Mouse (Mus musculus) left cerebral cortex, adult 11 months (tissue): ENCODE results near the gene Paqr6.
"Not testable (repeated sequence)": the region's sequence is repeated elsewhere in the genome, so short reads cannot be mapped to it uniquely, and the experiment has no call there.

Experiments
- DNase-seq: peaks from one replicate; pipeline ENCODE4 v3.0.0; 2022; ENCODE audit warnings: low spot score

The Paqr6 gene

GRCm38 (mm10) chr3:88366830-88367428, 2.5 kb downstream of the Paqr6 start:
- DNase-seq: not testable (repeated sequence)

DNA sequence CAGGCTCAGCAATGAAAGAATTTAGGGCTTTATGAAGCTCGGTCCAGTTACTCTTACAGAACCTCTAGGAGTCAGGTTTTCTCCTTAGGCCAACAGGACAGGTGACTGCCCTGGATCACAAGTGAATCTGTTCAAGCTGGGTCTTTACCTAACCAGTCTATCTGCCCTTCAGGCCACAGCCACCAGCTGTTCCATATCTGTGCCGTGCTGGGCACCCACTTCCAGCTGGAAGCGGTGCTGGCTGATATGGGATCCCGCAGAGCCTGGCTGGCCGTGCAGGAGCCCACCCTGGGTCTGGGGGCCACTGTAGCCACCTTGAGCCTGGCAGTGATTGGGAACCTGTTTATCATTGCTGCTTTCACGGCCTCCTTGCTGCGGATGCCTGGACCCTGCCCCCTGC, 3.1 kb downstream of the Paqr6 start:
- not testable (repeated sequence) for DNase-seq

DNA sequence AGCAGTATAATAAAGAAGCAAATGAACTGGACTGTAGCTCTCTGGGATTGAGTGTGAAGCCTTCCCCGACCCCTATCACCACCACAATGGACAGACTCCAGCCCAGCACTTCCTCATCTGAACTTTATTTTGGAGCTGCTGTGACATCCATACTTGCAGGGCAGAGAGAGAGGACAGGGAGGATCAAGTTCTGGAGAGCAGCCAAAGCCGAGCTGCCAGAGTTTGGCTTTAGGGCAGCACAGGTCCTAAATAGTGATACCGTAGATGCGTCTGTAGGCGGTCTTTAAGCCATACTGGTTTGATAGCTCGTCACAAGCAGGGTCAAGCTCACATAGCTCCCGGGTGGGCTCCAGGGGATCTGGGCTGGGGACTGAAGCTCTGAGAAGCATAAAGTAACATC, 4.1 kb downstream of the Paqr6 start:
- not testable (repeated sequence) for DNase-seq

GRCm38 (mm10) chr3:88372643-88373042, 8.3 kb downstream of the Paqr6 start, which contains the start of gene Bglap3:
TSS of gene Bglap3 (minus strand) at chr3:88372743.
- not testable (repeated sequence) for DNase-seq

DNA sequence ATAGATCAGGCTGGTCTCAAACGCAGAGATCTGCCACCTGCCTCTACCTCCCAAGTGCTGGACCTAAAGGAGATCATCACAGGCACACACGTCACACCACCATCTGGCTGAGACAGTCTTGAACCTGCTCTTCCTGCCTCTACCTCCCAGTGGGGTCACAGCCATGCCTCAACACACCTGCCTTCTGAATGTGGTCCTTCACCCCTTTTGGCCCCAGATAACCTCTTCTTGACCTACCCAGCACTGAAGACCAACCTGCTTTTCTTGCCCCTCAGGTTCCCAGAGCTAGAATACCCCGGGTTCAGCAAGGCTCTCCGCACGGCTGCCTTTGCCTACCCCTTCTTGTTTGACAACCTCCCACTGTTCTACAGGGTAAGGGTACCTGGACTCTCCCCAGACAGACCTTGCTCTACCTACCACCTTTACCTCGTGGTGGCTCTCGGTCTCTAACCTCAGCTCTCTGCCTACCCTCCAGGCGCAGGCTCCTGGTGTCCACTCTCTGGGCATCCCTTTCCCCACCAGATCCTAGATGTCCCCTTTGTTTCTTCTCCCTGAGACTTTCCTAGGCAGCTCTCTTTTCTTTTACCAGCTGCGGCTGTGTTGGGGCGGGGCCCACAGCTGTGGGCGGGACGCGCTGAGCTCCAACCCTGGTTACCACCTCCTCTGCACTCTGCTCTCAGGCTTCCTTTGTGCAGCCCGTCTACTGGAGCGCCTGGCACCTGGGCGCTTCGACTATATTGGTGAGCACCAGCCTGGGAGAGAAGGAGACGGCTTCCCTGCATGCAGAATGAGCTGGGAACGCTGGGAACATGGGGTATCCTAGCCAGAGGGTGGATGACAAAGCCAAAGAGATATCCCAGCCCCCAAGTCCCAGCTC, 11.6 kb downstream of the Paqr6 start:
- not testable (repeated sequence) for DNase-seq

DNA sequence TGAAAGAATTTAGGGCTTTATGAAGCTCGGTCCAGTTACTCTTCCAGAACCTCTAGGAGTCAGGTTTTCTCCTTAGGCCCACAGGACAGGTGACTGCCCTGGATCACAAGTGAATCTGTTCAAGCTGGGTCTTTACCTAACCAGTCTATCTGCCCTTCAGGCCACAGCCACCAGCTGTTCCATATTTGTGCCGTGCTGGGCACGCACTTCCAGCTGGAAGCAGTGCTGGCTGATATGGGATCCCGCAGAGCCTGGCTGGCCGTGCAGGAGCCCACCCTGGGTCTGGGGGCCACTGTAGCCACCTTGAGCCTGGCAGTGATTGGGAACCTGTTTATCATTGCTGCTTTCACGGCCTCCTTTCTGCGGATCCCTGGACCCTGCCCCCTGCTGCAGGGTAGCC, 12.3 kb downstream of the Paqr6 start:
- DNase-seq: not testable (repeated sequence)

- DNase-seq: not testable (repeated sequence)
These were observed 14.2 kb downstream of the Paqr6 start, which contains the start of gene Bglap2 for GRCm38 (mm10) chr3:88378599-88378998. TSS of gene Bglap2 (minus strand) at chr3:88378699.

DNA sequence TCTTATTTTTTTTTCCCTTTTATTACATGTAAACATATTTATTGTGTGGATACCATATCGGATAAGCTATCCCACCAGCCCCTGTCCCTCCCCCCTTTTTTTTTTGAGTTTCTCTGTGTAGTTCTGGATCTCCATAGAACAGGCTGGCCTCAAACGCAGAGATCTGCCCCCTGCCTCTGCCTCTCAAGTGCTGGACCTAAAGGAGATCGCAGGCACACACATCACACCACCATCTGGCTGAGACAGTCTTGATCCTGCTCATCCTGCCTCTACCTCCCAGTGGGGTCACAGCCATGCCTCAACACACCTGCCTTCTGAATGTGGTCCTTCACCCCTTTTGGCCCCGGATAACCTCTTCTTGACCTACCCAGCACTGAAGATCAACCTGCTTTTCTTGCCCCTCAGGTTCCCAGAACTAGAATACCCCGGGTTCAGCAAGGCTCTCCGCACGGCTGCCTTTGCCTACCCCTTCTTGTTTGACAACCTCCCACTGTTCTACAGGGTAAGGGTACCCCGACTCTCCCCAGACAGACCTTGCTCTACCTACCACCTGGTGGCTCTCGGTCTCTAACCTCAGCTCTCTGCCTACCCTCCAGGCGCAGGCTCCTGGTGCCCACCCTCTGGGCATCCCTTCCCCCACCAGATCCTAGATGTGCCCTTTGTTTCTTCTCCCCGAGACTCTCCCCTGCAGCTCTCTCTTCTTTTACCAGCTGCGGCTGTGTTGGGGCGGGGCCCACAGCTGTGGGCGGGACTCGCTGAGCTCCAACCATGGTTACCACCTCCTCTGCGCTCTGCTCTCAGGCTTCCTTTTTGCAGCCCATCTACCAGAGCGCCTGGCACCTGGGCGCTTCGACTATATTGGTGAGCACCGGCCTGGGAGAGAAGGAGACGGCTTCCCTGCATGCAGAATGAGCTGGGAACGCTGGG, 17.3 kb downstream of the Paqr6 start:
- DNase-seq: not testable (repeated sequence)

DNA sequence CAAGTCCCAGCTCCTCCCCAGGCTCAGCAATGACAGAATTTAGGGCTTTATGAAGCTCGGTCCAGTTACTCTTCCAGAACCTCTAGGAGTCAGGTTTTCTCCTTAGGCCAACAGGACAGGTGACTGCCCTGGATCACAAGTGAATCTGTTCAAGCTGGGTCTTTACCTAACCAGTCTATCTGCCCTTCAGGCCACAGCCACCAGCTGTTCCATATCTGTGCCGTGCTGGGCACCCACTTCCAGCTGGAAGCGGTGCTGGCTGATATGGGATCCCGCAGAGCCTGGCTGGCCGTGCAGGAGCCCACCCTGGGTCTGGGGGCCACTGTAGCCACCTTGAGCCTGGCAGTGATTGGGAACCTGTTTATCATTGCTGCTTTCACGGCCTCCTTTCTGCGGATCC, 18.0 kb downstream of the Paqr6 start:
- not testable (repeated sequence) for DNase-seq

DNA sequence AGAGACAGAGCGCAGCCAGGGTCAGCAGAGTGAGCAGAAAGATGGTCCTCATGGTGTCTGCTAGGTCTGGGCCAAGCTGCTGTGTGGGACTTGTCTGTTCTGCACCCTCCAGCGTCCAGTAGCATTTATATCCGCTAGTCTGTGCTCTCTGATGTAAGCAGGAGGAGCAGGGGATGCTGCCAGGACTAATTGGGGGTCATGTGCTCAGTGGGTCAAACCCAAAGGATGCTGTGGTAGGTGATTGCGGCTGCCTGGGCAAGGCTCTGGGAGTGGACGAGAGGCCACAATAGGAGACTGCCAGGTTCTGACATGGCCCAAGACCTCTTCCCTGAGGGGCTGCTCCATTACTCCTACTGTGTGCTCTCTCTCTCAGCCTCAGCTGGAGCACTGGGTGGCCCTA, 20.0 kb downstream of the Paqr6 start, which contains the start of gene Bglap:
Bglap (minus strand) TSS at position 101 of the 400 bp plus-strand sequence.
- no peak for DNase-seq

DNA sequence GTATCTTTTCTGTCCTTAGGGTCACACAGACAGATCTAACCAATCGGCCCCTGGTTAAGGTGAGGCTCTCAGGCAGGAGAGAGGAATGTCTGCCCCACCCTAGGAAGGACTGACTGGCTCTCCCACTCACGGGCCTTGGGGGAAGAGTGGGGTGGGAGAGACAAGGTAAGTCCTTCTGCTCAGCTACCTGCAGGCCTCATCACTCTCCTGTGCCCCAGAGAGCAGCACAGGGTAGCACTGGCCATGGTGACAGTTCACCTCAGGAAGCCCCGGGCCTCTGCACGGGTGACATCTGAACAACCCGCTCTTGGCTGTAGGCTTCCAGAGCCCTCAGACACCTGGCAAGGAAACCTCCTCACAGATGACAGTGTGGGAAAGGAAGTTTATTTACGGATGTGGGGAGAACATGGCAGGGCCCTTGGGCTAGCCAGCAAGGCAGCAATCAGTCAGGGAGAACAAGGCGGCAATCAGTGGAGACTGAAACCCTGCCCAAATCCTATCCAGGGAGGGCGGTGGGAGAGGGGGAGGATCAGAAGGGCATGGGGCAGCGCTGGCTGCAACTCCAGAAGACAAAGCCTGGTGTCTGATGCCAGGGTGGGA, 29.5 kb downstream of the Paqr6 start:
- DNase-seq: no peak

GRCm38 (mm10) chr3:88395288-88395687, 30.9 kb downstream of the Paqr6 start:
- DNase-seq: no peak

- no peak for DNase-seq
These were observed 31.4 kb downstream of the Paqr6 start for GRCm38 (mm10) chr3:88395742-88396141.

DNA sequence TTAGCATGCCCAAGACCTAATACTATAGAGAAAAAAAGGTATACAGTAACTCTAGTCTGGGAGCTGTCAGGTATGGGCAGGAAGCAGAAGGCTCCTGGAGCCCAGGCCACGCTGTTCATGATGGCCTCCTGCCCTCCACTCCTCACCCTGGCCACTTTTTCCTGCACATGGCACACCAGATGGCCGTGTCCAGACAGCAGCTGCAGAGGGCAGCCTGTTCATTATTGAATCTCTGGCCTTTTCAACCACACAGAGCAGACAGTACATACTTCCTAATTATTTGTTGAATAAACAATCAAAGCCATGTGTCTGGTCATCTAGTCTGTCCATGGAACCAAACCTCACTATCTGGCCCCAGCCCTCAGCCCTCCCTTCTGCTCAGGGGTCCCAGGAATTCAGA, 34.3 kb downstream of the Paqr6 start:
- DNase-seq: no peak

DNA sequence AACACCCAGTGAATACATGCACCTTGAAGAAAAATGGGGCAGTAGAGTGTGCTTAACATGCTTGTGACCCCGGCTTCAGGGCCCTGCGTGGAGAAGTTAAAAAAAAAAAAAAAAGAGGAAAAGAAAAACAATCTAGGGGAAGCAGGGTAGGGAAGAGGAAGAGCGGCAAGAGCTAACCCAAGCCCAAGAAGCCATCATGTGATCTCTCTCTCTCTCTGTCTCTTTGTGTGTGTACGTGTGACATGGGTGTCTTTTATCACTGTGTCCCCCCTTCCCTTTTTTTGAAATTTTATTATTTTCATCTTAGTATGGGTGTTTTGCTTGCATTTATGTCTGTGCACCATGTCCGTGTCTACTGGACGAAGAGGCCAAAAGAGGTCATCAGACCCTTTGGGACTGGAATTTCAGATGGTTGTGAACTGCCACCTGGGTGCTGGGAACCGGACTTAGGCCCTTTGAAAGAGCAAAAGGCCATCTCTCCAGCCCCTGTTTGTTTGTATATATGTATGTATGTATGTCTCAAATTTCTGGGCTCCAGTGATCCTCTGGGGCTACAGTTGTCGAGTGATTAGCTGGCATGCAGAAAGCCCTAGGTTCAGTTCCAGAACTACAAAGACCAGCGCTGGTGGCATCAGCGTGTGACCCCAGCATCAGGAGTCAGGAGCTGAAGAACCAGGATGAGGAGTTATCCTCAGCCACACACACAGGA, 39.3 kb downstream of the Paqr6 start:
- no peak for DNase-seq

DNA sequence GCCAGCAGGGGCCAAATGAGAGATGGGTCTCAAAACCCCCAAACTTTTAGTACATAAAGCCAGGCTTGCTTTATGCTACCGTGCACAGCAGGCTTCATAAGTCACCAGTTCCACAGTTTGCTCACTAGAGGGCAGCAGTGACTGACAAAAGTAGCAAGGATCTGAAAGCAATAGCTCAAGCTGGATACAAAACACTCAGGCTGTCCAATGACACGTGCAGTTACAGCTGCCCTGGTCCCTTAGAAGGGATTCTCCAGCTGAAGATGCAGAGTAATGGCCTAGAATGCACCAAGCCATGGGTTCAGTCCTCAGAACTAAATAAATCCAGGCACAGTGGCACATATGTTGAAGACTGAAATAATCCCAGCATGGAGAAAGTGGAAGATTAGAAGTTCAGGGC, 42.7 kb downstream of the Paqr6 start:
- DNase-seq: peak; percentile 59

DNA sequence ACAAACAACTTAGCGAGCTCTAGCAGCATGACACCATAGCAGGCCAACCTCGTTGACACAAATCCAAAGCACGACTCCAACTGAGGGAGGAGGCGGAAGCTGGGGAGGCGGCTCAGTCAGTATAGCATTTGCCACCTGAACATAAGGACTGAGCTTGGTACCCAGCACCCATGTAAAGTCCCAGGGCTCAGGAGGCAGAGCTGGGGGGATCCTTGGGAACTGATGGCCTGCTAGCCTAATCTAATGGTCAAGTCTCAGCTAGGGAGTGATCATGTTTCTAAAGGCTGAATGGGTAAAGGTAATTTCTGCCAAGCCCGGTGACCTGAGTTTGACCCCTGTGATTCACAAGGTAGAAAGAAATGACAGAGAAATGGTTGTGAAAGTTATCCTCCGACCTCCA, 43.1 kb downstream of the Paqr6 start:
- DNase-seq: no peak

DNA sequence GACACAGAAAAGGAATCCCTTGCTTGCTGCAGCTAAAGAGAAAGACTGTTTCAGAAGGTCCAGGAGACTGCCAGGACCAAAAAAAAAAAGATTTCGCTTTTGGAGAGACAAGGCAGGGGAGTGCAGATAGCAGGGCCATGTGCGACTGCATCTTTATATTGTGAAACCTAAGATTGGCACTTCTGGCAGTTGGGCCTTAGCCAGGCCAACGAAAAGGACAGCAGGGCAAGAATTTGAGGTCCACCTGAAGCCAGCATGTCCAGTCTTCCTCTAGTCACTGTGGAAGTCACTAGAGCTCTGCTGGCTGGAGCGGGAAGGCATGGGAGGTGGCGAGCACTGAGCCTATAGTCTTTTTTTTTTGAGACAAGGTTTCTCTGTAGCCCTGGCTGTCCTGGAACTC, 44.6 kb downstream of the Paqr6 start:
- no peak for DNase-seq

DNA sequence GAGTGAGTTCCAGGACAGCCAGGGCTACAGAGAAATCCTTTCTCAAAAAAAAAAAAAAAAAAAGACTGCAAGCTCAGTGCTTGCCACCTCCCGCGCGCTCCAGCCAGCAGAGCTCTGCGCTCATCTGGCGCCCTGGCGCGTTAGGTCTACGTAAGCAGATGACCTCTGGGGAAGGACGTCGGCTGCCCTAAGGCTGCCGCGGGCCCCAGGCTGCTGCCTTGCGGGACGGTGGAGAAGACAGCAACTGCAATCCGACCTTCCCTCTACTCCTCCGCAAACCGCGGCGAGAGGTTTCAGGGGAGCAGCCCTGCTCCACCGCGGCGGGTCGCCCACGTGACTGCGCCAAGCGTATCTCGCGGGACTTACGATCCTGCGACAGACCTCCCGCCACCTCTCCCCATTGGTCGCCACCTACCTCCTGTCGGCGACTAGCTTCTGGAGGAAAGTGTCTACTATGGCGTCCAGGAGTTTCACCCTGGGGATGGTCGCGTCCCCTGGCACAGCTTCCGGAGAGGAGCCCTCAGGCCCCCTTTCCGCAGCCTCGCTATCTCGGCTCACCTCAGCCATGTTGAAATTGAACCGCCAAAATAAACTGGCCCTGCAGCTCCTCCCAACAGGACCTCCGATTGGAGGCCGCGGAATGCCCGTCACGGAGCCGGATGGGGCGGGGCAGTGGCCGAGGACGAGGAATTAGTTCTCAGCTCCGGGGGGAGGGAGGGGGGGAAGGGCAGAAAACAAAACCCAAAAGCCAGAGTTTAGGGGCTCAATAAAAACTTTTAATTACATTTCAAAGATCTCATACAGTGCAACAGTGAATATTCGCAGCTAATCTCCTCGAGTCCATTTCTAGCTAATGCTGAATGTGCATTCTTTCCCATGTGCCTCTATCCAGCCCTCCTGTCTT, 45.6 kb downstream of the Paqr6 start, which contains the start of gene Pmf1:
Pmf1 (minus strand) TSS at position 591 of the 904 bp plus-strand sequence.
- peak; percentile 89 for DNase-seq

DNA sequence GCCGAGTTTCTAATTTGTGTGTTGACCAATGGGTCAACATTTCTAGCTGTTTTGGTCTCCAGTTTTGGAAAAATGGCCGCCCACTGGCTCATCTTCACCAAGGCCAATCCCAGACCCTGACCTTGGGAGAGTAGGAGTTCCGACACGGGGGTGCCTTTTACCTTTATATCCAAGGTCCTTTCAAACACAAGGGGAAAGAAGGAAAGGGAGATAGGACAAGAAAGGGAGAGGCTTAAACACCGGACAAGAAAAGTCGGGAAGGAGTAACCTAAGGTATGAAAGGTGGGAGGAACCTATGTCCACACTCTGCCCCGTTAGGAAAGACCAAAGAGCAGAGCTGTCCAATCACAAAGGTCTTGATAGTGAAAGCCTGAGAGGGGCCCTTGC, 46.3 kb downstream of the Paqr6 start:
- no peak for DNase-seq
